Mouse (Mus musculus): ENCODE measurements around the gene Cpeb4. TPM values are rescaled to one million over a fixed set of nuclear protein-coding genes. Genes with fewer than 3 reads are reported as not detected.
"Not testable (repeated sequence)": the region's sequence is repeated elsewhere in the genome, so short reads cannot be mapped to it uniquely, and the experiment has no call there.

Cpeb4 gene
- total RNA-seq, 2 experiments from 2014 or later = 103 to 109 TPM

- no peak for DNase-seq
Observed at GRCm38 (mm10) chr11:31975678-31976077, 103.7 kb downstream of the Cpeb4 start.

GRCm38 (mm10) chr11:31976137-31976536 is 104.1 kb downstream of the Cpeb4 start:
- DNase-seq = no peak

GRCm38 (mm10) chr11:31980089-31980488 is 108.1 kb downstream of the Cpeb4 start:
- DNase-seq = not testable (repeated sequence)

- DNase-seq = no peak
Observed at GRCm38 (mm10) chr11:31981830-31982229, 109.8 kb downstream of the Cpeb4 start.

- not testable (repeated sequence) for DNase-seq
Observed at GRCm38 (mm10) chr11:31982247-31982943, 110.4 kb downstream of the Cpeb4 start.

GRCm38 (mm10) chr11:31983249-31983648 is 111.2 kb downstream of the Cpeb4 start:
- no peak for DNase-seq

- no peak for DNase-seq
Observed at GRCm38 (mm10) chr11:31984786-31985185, 112.8 kb downstream of the Cpeb4 start.

Other genes with a start within 250 kb of the Cpeb4 start
- 100 to 1,000 TPM; 134 to 154 TPM for gene Bod1, start 200.3 kb upstream of the Cpeb4 start, total RNA-seq (2021)
- not detected for gene 4930524B15Rik, start 93.4 kb downstream of the Cpeb4 start, total RNA-seq (2021)
- gene Nsg2, start 128.3 kb downstream of the Cpeb4 start, total RNA-seq (2021) = 1 to 10 TPM in 1 of 2 experiments, under 1 TPM in 1; 0.69 to 1.4 TPM